Mouse (Mus musculus): ENCODE measurements around the gene Olfr432. TPM values are rescaled to one million over a fixed set of nuclear protein-coding genes. Genes with fewer than 3 reads are reported as not detected.

The Olfr432 gene
- total RNA-seq, 2 experiments from 2014 or later: not detected

Other genes with a start within 250 kb of the Olfr432 start
- gene Ifi211, start 136.2 kb upstream of the Olfr432 start, total RNA-seq (2021): 1 to 10 TPM; 1.5 to 3.0 TPM
- 1 to 10 TPM; 3.8 to 4.6 TPM for gene Mndal, start 106.7 kb upstream of the Olfr432 start, total RNA-seq (2021)
- 1 to 10 TPM; 4.0 to 5.2 TPM for gene Ifi203, start 106.5 kb upstream of the Olfr432 start, total RNA-seq (2021)
- gene Ifi202b, start 66.5 kb upstream of the Olfr432 start, total RNA-seq (2021): not detected
- 10 to 100 TPM in 1 of 2 experiments, 1 to 10 TPM in 1; 3.7 to 11.7 TPM for gene Ifi205, start 17.4 kb upstream of the Olfr432 start, total RNA-seq (2021)
- not detected for gene Olfr433, start 8.5 kb upstream of the Olfr432 start, total RNA-seq (2021)
- gene Olfr430, start 17.4 kb downstream of the Olfr432 start, total RNA-seq (2021): not detected
- not detected for gene Olfr429, start 35.1 kb downstream of the Olfr432 start, total RNA-seq (2021)
- gene Olfr427, start 47.7 kb downstream of the Olfr432 start, total RNA-seq (2021): not detected
- gene Olfr231, start 72.0 kb downstream of the Olfr432 start, total RNA-seq (2021): not detected
- not detected for gene Olfr424, start 82.3 kb downstream of the Olfr432 start, total RNA-seq (2021)
- gene Olfr420, start 106.4 kb downstream of the Olfr432 start, total RNA-seq (2021): not detected
- gene Spta1, start 123.6 kb downstream of the Olfr432 start, total RNA-seq (2021): under 1 TPM; 0.08 to 0.67 TPM
- not detected for gene Olfr419, start 202.9 kb downstream of the Olfr432 start, total RNA-seq (2021)